Mouse (Mus musculus): ENCODE measurements at regions not wholly inside any gene's neighbourhood (a gene's known extent, or its start where the extent isn't known, plus 50 kb on each side); places are given as distances from the start of the nearest gene placed in this dataset.

GRCm38 (mm10) chr1:185681610-185682457 lies 227.2 kb downstream of the Slc30a10 start:
- no peaks in the 10 kb centered on the region for H3K4me1 ChIP-seq
- H3K4me3 ChIP-seq (replicated peaks), result no peak overlapping the region
- H3K36me3 ChIP-seq (replicated peaks; ENCODE audit: low read length), result no peaks in the 10 kb centered on the region
- no peak for TF ChIP-seq GATA1 (IDR thresholded peaks at IDR 0.05; ENCODE audit: borderline replicate concordance, low read length)
- TF ChIP-seq FLI1 (IDR thresholded peaks at IDR 0.05; ENCODE audit: low read length), result no peak
- no peaks in the 10 kb centered on the region for H3K9me3 ChIP-seq
- no peaks in the 10 kb centered on the region for H3K27me3 ChIP-seq (replicated peaks)

DNA sequence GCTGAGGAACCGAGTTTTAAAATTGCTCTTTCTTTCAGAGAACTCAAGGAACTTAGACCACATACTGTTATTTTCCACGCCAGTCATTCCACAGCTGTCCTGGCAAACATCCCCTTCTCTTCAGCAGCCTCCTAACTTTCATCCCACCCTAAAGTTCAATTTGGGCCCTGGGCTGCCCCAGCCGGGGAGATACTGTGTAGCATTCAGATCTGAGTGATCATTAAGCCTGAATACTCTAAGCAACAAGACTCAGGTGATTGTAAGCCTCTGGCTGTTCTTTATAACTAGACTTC lies 227.8 kb downstream of the Slc30a10 start:
- TF ChIP-seq FLI1 (IDR thresholded peaks at IDR 0.05; ENCODE audit: low read length) (no peak), GATA1 (IDR thresholded peaks at IDR 0.05; ENCODE audit: borderline replicate concordance, low read length) (no peak)
- no peaks in the 10 kb centered on the region for H3K4me1 ChIP-seq
- no peaks in the 10 kb centered on the region for H3K9me3 ChIP-seq
- H3K27me3 ChIP-seq (replicated peaks), result no peaks in the 10 kb centered on the region
- H3K36me3 ChIP-seq (replicated peaks; ENCODE audit: low read length), result no peaks in the 10 kb centered on the region
- no peak overlapping the region for H3K4me3 ChIP-seq (replicated peaks)

- Histone ChIP-seq H3K4me1 (no peaks in the 10 kb centered on the region), H3K4me3 (replicated peaks) (no peak overlapping the region), H3K36me3 (replicated peaks; ENCODE audit: low read length) (no peaks in the 10 kb centered on the region), H3K9me3 (no peaks in the 10 kb centered on the region), H3K27me3 (replicated peaks) (no peaks in the 10 kb centered on the region)
- TF ChIP-seq GATA1 (IDR thresholded peaks at IDR 0.05; ENCODE audit: borderline replicate concordance, low read length) (no peak), FLI1 (IDR thresholded peaks at IDR 0.05; ENCODE audit: low read length) (no peak)
Observed at GRCm38 (mm10) chr1:185684638-185685037, 230.0 kb downstream of the Slc30a10 start.

DNA sequence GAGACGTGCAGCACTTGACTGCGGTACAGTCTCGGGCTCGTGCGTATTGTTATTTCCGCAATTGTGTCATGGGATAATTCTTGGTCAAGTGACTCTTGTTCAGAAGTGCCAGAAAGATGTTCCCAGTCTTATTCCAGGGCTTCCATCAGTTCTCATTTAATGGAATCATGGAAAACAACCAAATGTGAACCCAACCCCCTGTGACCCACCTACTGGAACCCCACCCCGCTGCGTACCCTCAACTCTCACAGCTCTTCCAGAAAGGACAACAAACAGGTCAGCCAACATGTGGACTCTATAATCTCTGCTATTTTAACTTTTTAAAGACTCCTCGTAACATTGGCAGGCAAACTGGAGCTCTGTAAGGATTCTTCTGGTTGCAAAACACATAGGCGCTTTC lies 233.9 kb downstream of the Slc30a10 start:
- no peaks in the 10 kb centered on the region for H3K36me3 ChIP-seq (replicated peaks; ENCODE audit: low read length)
- no peaks in the 10 kb centered on the region for H3K27me3 ChIP-seq (replicated peaks)
- no peaks in the 10 kb centered on the region for H3K9me3 ChIP-seq
- H3K4me1 ChIP-seq, result no peaks in the 10 kb centered on the region
- H3K4me3 ChIP-seq (replicated peaks), result no peak overlapping the region
- TF ChIP-seq GATA1 (IDR thresholded peaks at IDR 0.05; ENCODE audit: borderline replicate concordance, low read length) (no peak), FLI1 (IDR thresholded peaks at IDR 0.05; ENCODE audit: low read length) (no peak)

GRCm38 (mm10) chr1:185695394-185695793 lies 240.7 kb downstream of the Slc30a10 start:
- Histone ChIP-seq H3K27me3 (replicated peaks) (no peaks in the 10 kb centered on the region), H3K4me1 (no peaks in the 10 kb centered on the region), H3K36me3 (replicated peaks; ENCODE audit: low read length) (no peaks in the 10 kb centered on the region), H3K9me3 (peaks cover 14% of the 10 kb centered on the region; the same call in 1 of the 2 replicates), H3K4me3 (replicated peaks) (no peak overlapping the region)
- TF ChIP-seq GATA1 (IDR thresholded peaks at IDR 0.05; ENCODE audit: borderline replicate concordance, low read length) (no peak), FLI1 (IDR thresholded peaks at IDR 0.05; ENCODE audit: low read length) (no peak)

GRCm38 (mm10) chr1:185699758-185700157 lies 245.1 kb downstream of the Slc30a10 start:
- no peak overlapping the region for H3K4me3 ChIP-seq (replicated peaks)
- H3K4me1 ChIP-seq, result no peaks in the 10 kb centered on the region
- peaks cover 14% of the 10 kb centered on the region; the same call in 1 of the 2 replicates for H3K9me3 ChIP-seq
- H3K36me3 ChIP-seq (replicated peaks; ENCODE audit: low read length), result no peaks in the 10 kb centered on the region
- TF ChIP-seq FLI1 (IDR thresholded peaks at IDR 0.05; ENCODE audit: low read length), result no peak
- no peak for TF ChIP-seq GATA1 (IDR thresholded peaks at IDR 0.05; ENCODE audit: borderline replicate concordance, low read length)
- no peaks in the 10 kb centered on the region for H3K27me3 ChIP-seq (replicated peaks)

GRCm38 (mm10) chr1:185726324-185726723 lies 271.7 kb downstream of the Slc30a10 start:
- peaks cover 28% of the 10 kb centered on the region for H3K9me3 ChIP-seq
- TF ChIP-seq GATA1 (IDR thresholded peaks at IDR 0.05; ENCODE audit: borderline replicate concordance, low read length) (no peak), FLI1 (IDR thresholded peaks at IDR 0.05; ENCODE audit: low read length) (no peak)
- H3K27me3 ChIP-seq (replicated peaks), result no peaks in the 10 kb centered on the region
- no peaks in the 10 kb centered on the region for H3K4me1 ChIP-seq
- no peaks in the 10 kb centered on the region for H3K36me3 ChIP-seq (replicated peaks; ENCODE audit: low read length)
- no peak overlapping the region for H3K4me3 ChIP-seq (replicated peaks)

- TF ChIP-seq GATA1 (IDR thresholded peaks at IDR 0.05; ENCODE audit: borderline replicate concordance, low read length) (no peak), FLI1 (IDR thresholded peaks at IDR 0.05; ENCODE audit: low read length) (no peak)
- Histone ChIP-seq H3K36me3 (replicated peaks; ENCODE audit: low read length) (no peaks in the 10 kb centered on the region), H3K4me1 (no peaks in the 10 kb centered on the region), H3K27me3 (replicated peaks) (no peaks in the 10 kb centered on the region), H3K4me3 (replicated peaks) (no peak overlapping the region), H3K9me3 (peaks cover 28% of the 10 kb centered on the region)
Observed at GRCm38 (mm10) chr1:185726811-185727210, 272.2 kb downstream of the Slc30a10 start.

DNA sequence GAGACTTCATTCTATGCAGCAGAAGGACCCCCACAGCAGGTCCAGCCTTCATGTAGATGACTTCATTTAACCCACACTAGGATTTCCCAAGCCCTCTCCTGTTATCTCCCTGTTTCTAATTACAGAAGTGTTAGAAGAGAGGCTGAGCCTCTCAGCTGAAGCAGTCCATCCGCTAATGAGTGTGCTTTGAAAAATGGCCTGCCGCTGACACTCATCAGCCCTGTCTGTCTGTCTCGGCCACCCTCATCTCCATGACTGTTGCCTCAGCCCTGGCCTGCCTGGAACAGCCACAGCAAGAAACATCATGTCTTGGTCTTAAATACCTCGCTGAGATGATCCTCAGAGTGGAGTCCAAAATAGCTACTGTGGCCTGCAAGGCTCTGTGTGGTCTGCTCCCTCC lies 273.1 kb downstream of the Slc30a10 start:
- Histone ChIP-seq H3K9me3 (peaks cover 24% of the 10 kb centered on the region), H3K4me3 (replicated peaks) (no peak overlapping the region), H3K27me3 (replicated peaks) (no peaks in the 10 kb centered on the region), H3K4me1 (no peaks in the 10 kb centered on the region), H3K36me3 (replicated peaks; ENCODE audit: low read length) (no peaks in the 10 kb centered on the region)
- no peak for TF ChIP-seq FLI1 (IDR thresholded peaks at IDR 0.05; ENCODE audit: low read length)
- no peak for TF ChIP-seq GATA1 (IDR thresholded peaks at IDR 0.05; ENCODE audit: borderline replicate concordance, low read length)

DNA sequence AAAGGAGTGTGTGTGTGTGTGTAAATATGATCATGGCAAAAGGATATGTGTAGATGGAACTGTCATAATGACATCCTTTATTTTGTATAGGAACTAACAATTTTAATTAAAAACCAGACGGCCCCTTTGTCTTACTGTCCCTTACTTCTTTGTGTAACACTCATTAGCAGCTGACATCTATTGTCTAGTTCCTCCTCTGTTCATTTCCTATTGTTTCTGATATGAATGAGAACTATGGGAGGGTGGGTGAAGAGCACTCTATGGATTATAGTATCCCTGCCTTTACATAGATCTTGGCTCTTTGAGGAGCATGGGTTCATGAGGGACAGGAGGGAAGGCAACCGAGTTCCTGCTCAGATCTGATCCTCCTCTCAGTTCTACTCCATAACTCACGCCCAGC lies 273.8 kb downstream of the Slc30a10 start:
- no peaks in the 10 kb centered on the region for H3K36me3 ChIP-seq (replicated peaks; ENCODE audit: low read length)
- no peaks in the 10 kb centered on the region for H3K4me1 ChIP-seq
- H3K9me3 ChIP-seq, result peaks cover 24% of the 10 kb centered on the region
- no peak overlapping the region for H3K4me3 ChIP-seq (replicated peaks)
- H3K27me3 ChIP-seq (replicated peaks), result no peaks in the 10 kb centered on the region
- no peak for TF ChIP-seq GATA1 (IDR thresholded peaks at IDR 0.05; ENCODE audit: borderline replicate concordance, low read length)
- TF ChIP-seq FLI1 (IDR thresholded peaks at IDR 0.05; ENCODE audit: low read length), result no peak

Data from megakaryocyte, embryonic 14.5 days (primary cell).